Mouse (Mus musculus) MEL-GATA-1-ER (cell line): ENCODE measurements at regions not wholly inside any gene's neighbourhood (a gene's known extent, or its start where the extent isn't known, plus 50 kb on each side); places are given as distances from the start of the nearest gene placed in this dataset.
A peak's percentile ranks its signal among the peaks of the same experiment; 100 is the strongest.

Experiments used
- DNase-seq: peaks from one replicate; pipeline ENCODE4 v3.0.0-alpha.2; 2012; ENCODE audit warnings: low read depth; ENCODE audit errors: extremely low read depth

DNA sequence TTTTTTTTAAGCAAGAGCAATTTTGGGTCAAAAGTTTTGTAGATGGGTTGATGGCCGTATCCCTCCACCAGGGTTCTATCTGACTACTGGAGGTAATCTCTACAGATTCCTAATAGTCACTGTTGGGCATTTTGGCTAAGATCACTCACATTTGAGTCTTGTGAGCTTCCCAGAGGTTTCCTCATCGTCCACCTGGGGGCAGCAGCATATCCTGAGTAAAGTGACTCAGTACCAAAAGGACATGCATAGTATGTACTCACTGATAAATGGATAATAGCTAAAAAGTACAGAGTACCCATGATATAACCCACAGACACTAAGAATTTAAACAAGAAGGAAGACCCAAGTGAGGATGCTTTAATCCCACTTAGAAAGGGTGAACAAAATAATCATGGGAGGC lies 1390.0 kb downstream of the Amy2a5 start:
- DNase-seq = peak; percentile 3
